Mouse (Mus musculus): ENCODE results near the gene Chl1.

Chl1 gene

GRCm38 (mm10) chr6:103542576-103542975, 32.2 kb downstream of the Chl1 start:
- no peak for DNase-seq (ENCODE audit: extremely low read depth, low read depth)

GRCm38 (mm10) chr6:103543753-103544152, 33.4 kb downstream of the Chl1 start:
- no peak for DNase-seq (ENCODE audit: extremely low read depth, low read depth)

GRCm38 (mm10) chr6:103546314-103546713, 35.9 kb downstream of the Chl1 start:
- no peak for DNase-seq (ENCODE audit: extremely low read depth, low read depth)

- DNase-seq (ENCODE audit: extremely low read depth, low read depth), result no peak
These were observed 39.5 kb downstream of the Chl1 start for GRCm38 (mm10) chr6:103549929-103550328.

DNA sequence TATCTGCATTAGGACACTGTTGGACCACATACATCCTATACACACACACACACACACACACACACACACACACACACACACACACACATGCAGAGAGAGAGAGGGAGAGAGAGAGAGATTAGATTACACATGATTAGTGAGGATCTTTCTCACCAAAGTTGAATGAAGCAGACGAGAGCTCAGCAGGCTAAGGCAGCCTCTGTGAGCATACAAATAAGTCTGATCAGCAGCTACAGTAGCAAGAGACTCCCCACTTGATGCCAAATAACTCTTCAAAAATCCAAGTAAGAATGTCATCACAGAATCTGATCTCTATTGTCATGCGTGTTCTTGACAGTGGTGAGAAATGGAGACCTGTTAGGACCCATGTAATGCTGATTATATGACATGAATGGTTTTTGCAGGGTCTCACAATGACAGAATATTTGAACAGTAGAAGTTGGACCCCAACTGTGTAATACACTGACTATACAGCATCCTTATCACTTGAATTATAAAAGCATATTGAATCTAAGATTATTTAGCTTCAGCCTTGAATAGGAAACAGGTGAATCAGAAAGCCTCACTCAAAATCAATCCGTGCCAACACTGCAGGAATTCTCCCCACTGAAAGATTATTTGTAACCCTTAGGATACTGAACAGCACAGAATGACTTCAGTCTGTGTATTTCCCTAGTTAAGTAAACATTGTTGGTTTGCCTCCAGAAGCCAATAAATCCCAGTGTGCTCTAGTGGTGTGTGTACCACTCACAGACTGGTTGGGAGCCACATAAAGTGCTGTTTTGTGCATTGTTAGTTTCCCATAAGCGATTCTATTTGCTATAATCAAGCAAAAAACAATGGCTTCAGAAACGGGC, 47.9 kb downstream of the Chl1 start:
- DNase-seq (ENCODE audit: extremely low read depth, low read depth), result no peak

DNA sequence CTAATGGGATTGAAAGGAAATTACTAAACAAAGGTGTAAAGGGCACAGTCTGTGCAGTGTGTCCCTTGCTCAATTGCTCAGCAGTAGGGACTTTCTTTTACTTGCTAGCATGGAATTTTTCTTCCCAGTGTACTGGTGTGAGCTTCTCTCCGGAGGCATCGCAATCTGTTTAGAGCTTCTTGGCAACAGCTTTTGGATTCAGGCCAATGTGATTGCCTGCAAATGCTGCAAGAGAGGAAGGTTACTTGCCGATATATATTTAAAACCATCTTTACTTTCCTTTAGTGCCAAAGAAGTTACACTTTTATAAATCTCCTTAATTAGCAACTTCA, 48.5 kb downstream of the Chl1 start:
- no peak for DNase-seq (ENCODE audit: extremely low read depth, low read depth)

DNA sequence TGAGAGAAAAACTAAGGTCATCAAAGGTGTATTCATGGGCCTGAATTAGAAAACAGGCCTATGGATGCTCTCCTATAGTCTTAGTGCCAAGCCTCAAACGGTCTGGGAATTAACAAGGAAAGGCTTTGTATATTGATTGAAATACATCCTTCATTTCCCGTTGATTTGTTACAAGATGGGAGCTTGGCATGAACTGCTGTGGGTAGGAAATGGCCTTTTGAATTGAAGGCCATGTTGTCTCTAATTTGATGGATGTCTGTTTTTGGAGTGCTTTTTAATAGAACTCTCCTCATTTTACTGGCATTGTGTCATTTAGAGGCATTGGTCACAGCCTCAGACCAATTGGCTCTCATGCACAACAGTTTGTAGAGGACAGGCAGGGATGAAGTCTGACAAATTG, 49.0 kb downstream of the Chl1 start:
- no peak for DNase-seq (ENCODE audit: extremely low read depth, low read depth)

DNA sequence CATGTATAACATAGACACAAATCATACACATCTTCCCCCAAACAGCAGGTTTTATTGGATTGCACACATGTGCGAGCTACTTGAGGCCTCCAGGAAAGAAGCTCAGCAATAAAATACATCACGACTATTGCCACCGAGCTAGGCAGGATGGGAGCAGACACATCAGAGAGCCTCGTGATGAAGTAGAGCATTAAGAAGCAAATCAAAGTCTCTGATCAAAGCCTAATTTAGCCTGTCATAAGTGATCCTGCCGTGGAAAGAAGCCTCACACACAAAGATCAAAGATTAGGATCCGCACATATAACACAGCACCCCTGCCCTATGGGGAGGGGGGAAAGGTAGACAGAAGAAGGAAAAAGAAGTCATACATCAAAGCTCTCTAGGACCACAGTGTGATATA, 54.4 kb downstream of the Chl1 start:
- DNase-seq (ENCODE audit: extremely low read depth, low read depth), result no peak

- DNase-seq (ENCODE audit: extremely low read depth, low read depth), result no peak
These were observed 56.9 kb downstream of the Chl1 start for GRCm38 (mm10) chr6:103567247-103567646.

GRCm38 (mm10) chr6:103572659-103573058, 62.3 kb downstream of the Chl1 start:
- DNase-seq (ENCODE audit: extremely low read depth, low read depth), result no peak

- DNase-seq (ENCODE audit: extremely low read depth, low read depth), result no peak
These were observed 73.8 kb downstream of the Chl1 start for GRCm38 (mm10) chr6:103584224-103584623.

GRCm38 (mm10) chr6:103585667-103586066, 75.3 kb downstream of the Chl1 start:
- DNase-seq (ENCODE audit: extremely low read depth, low read depth), result no peak

GRCm38 (mm10) chr6:103586081-103586480, 75.7 kb downstream of the Chl1 start:
- DNase-seq (ENCODE audit: extremely low read depth, low read depth), result no peak

GRCm38 (mm10) chr6:103602070-103602469, 91.7 kb downstream of the Chl1 start:
- DNase-seq (ENCODE audit: extremely low read depth, low read depth), result no peak

GRCm38 (mm10) chr6:103610656-103611055, 100.3 kb downstream of the Chl1 start:
- no peak for DNase-seq (ENCODE audit: extremely low read depth, low read depth)

GRCm38 (mm10) chr6:103612626-103613025, 102.2 kb downstream of the Chl1 start:
- no peak for DNase-seq (ENCODE audit: extremely low read depth, low read depth)

DNA sequence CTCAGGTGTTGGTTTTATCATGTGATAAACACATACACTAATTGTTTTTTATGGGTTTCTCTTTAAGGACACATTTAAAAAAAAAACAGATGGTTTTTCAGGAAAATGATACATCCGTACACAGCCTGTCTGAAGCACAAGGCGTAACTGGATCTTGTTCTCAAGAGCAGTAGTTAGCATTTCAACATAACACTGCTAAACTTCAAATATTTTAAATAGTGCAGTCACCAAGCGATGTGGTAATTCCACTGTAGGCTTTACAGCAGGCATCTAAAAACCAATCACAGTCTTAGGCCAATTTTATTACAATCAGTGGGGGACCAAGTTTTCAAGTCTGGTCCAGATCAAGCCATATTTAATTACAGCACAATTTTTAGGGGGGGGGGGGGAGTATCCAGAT, 103.3 kb downstream of the Chl1 start:
- DNase-seq (ENCODE audit: extremely low read depth, low read depth), result no peak

DNA sequence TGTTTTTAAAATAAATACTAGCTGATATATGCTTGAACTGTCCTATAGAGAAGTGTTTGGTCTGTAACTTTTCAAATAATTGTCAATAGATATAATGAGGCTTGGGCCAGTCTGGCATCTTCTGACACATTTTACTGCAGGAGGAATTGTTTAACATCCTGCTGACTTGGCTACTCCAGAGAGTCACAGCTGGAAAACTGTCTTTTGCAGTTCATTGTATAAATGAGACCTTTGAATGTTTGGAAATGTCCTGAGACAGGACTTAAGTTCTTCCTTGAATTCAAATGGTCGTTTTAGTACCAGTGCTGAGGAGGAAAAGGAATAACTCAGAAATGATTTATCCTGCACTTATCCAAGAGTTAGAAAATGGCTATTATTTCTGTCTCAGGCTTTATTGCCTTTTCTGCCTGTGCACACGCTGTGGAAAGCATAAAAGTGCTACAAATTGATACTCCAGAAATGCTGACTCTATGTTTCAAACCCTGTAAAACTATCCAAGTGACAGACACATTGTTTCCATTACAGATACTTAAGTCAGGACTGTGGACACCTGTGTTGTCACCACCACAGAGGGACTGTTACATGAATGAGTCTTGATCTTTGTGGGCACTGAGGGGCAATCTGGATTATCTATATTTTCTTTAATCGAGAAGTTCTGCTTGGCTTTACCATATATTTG, 105.7 kb downstream of the Chl1 start:
- DNase-seq (ENCODE audit: extremely low read depth, low read depth), result no peak

- no peak for DNase-seq (ENCODE audit: extremely low read depth, low read depth)
These were observed 110.5 kb downstream of the Chl1 start for GRCm38 (mm10) chr6:103620880-103621279.

DNA sequence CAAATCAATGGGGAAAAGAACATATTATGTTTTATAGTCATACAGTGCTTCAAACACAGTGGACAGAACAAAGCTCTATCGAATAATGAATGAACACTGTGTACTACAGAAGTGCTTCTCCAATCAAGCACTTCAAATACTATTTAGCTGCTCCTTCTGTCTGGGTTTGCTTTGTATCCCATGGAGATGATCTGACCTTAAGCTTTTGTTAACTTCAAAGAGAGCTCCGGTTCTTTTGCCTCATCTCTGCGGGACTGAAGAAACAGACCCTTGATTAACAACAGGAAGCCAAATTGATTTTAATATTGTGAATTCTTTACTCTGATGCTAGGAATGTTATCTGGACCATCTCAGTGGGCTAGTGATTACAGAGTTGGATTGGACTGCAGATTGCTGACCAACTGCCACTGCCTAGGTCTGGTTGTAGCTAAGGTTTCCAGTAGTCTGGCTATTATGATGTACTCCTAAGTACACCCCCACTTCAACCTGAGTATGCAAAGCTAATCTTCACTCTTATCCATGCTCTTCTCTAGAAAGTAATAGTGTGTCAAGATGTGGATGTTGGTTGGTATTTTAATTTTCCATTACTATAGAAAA, 111.8 kb downstream of the Chl1 start:
- no peak for DNase-seq (ENCODE audit: extremely low read depth, low read depth)

DNA sequence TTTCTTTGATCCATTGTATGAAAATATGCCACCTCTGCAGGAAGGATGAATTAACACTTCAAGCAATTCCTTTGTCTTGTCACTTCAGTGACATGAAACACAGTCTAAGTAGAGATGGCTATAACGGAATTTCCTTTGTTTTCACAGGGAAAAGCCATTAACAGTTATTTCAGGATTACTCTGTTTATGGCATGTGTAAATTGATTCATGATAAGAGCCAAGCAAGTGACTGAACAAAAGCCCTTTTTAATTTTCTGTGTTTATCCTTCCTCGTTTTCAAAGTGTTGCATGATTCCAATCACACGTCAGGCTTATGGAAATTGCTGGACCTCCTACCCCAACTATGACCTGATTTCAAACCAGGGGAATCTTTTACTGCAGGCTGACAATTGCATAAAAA, 122.5 kb downstream of the Chl1 start:
- no peak for DNase-seq (ENCODE audit: extremely low read depth, low read depth)

DNA sequence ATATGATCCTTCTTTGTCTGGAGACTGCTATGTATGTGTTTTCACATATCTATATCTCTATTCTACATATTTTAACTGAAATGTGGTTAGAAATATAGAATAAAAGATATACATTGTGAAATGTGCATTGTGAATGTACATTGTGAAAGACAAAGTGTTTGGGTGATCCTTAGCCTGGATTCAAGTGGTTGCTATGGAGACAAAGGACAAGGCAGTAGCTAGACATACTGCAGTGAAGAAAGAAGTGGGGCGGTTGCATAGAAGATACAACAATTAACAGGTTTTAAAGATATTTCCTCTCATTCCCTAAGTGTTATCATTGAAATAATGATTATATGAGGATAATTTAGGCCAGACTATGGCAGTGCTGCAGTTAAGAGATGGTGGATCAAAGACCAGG, 146.4 kb downstream of the Chl1 start:
- DNase-seq (ENCODE audit: extremely low read depth, low read depth), result no peak

DNA sequence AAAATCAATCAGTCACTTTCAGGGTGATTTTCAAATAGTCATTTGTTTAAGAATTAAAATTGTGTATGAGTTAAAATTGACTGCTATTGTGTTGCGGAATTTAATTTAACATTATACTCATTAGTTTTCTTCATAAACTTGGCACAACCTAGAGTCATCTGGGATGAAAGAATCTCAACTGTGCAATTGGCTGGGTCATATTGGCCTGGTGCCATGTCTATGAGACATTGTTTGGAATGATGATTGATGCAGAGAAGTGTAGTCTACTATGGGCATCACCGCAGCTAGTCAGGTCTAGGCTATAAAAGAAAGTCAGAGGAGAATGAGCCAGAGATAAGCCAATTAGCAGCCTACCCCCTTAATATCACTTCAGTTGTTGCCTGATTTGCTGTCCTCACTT, 148.8 kb downstream of the Chl1 start:
- DNase-seq (ENCODE audit: extremely low read depth, low read depth), result no peak

Measured in MEL-GATA-1-ER (cell line).